Mouse (Mus musculus) cerebellum, adult 9-10 months (tissue): ENCODE data around the gene Tmed2.
"Not testable (repeated sequence)": the region's sequence is repeated elsewhere in the genome, so short reads cannot be mapped to it uniquely, and the experiment has no call there.

Source experiments
- DNase-seq: peaks from one replicate; pipeline ENCODE4 v3.0.0; 2022

Tmed2 gene

GRCm38 (mm10) chr5:124528791-124529190, 11.7 kb upstream of the Tmed2 start:
- no peak for DNase-seq

- DNase-seq: no peak
Observed at GRCm38 (mm10) chr5:124529191-124529651, 11.3 kb upstream of the Tmed2 start.

- DNase-seq: no peak
Observed at GRCm38 (mm10) chr5:124529697-124530096, 10.8 kb upstream of the Tmed2 start.

GRCm38 (mm10) chr5:124530655-124531582, 9.6 kb upstream of the Tmed2 start, which contains the start of gene Rilpl1:
Gene Rilpl1 (minus strand): TSS chr5:124531391.
- peak; percentile 60 for DNase-seq

GRCm38 (mm10) chr5:124531583-124531930, 8.9 kb upstream of the Tmed2 start:
- DNase-seq: no peak

- no peak for DNase-seq
Observed at GRCm38 (mm10) chr5:124532451-124532850, 8.0 kb upstream of the Tmed2 start.

GRCm38 (mm10) chr5:124535016-124535415, 5.5 kb upstream of the Tmed2 start:
- no peak for DNase-seq

GRCm38 (mm10) chr5:124536776-124537175, 3.7 kb upstream of the Tmed2 start:
- DNase-seq: no peak

GRCm38 (mm10) chr5:124538813-124539792, 1.4 kb upstream of the Tmed2 start:
- peak; percentile 74 for DNase-seq

GRCm38 (mm10) chr5:124539905-124540304, 590 bp upstream of the Tmed2 start:
- peak; percentile 55 for DNase-seq

GRCm38 (mm10) chr5:124540905-124541601, 558 bp downstream of the Tmed2 start:
- DNase-seq: no peak

- DNase-seq: no peak
Observed at GRCm38 (mm10) chr5:124541602-124541973, 1.1 kb downstream of the Tmed2 start.

- DNase-seq: not testable (repeated sequence)
Observed at GRCm38 (mm10) chr5:124550737-124551136, 10.2 kb downstream of the Tmed2 start.

GRCm38 (mm10) chr5:124551349-124552093, 11.0 kb downstream of the Tmed2 start:
- DNase-seq: not testable (repeated sequence)

- DNase-seq: no peak
Observed at GRCm38 (mm10) chr5:124552094-124552472, 11.6 kb downstream of the Tmed2 start.

GRCm38 (mm10) chr5:124552558-124553307, 12.2 kb downstream of the Tmed2 start, which contains the start of gene Ddx55:
Gene Ddx55 (plus strand): TSS chr5:124552864.
- peak; percentile 88 for DNase-seq

GRCm38 (mm10) chr5:124553607-124554006, 13.1 kb downstream of the Tmed2 start:
- DNase-seq: no peak

- DNase-seq: no peak
Observed at GRCm38 (mm10) chr5:124555145-124555544, 14.7 kb downstream of the Tmed2 start.

- DNase-seq: peak; percentile 78
Observed at GRCm38 (mm10) chr5:124571068-124571467, 30.6 kb downstream of the Tmed2 start.

- no peak for DNase-seq
Observed at GRCm38 (mm10) chr5:124575467-124575866, 35.0 kb downstream of the Tmed2 start.
